Mouse (Mus musculus) limb, embryonic 12.5 days (tissue): ENCODE data around the gene Fam240a. TPM values are rescaled to one million over a fixed set of nuclear protein-coding genes. Genes with fewer than 3 reads are reported as not detected.

Experiments used
- ATAC-seq: fragments of 200-750 bp; cut with Nextera tagmentation; 2 replicates; pipeline ENCODE4 v1.8.0; 2017; ENCODE audit warnings: low read depth, moderate TSS enrichment; ENCODE audit not compliant: insufficient number of reproducible peaks, insufficient read depth, low FRiP score, low TSS enrichment
- H3K27ac ChIP-seq: fragments of 300-500 bp; sonication (generic); 2 replicates; pipeline ENCODE4 v1.5.1; 2016; ENCODE audit warnings: mild to moderate bottlenecking, moderate library complexity
- H3K27me3 ChIP-seq: fragments of 300-500 bp; sonication (generic); 2 replicates; pipeline ENCODE4 v1.6.1; 2016; ENCODE audit warnings: mild to moderate bottlenecking, moderate library complexity
- H3K36me3 ChIP-seq: fragments of 300-500 bp; sonication (generic); 2 replicates; pipeline ENCODE4 v1.6.1; 2016; ENCODE audit warnings: mild to moderate bottlenecking, moderate library complexity
- H3K4me1 ChIP-seq: fragments of 300-500 bp; sonication (generic); replicated peaks from 2 replicates; pipeline ENCODE4 v1.6.1; 2016
- H3K4me2 ChIP-seq: fragments of 300-500 bp; sonication (generic); 2 replicates; pipeline ENCODE4 v1.6.1; 2016; ENCODE audit warnings: mild to moderate bottlenecking, moderate library complexity
- H3K4me3 ChIP-seq: fragments of 300-500 bp; sonication (generic); replicated peaks from 2 replicates; pipeline ENCODE4 v1.5.1; 2016; ENCODE audit warnings: mild to moderate bottlenecking
- H3K9ac ChIP-seq: fragments of 300-500 bp; sonication (generic); replicated peaks from 2 replicates; pipeline ENCODE4 v1.6.1; 2016; ENCODE audit warnings: mild to moderate bottlenecking, moderate library complexity
- H3K9me3 ChIP-seq: fragments of 300-500 bp; sonication (generic); 2 replicates; pipeline ENCODE4 v1.6.1; 2016; ENCODE audit warnings: mild to moderate bottlenecking, moderate library complexity
- WGBS: fragments of 180-500 bp; shearing (Covaris S2); methylation state at CpG from one replicate; pipeline ENCODE4 v1.1.7; 2016; 5-methylcytosine and 5-hydroxymethylcytosine counted together
- polyA plus RNA-seq: library from polyadenylated mRNA; unstranded; fragments of >200 nt; fragmentation: Nextera tagmentation; extraction: Ambion mirVana; gene quantifications from 2 replicates; pipeline ENCODE4 v1.2.1, GENCODE M21; 2016

Fam240a gene
- polyA plus RNA-seq, 1 experiment from 2014 or later, result not detected

DNA sequence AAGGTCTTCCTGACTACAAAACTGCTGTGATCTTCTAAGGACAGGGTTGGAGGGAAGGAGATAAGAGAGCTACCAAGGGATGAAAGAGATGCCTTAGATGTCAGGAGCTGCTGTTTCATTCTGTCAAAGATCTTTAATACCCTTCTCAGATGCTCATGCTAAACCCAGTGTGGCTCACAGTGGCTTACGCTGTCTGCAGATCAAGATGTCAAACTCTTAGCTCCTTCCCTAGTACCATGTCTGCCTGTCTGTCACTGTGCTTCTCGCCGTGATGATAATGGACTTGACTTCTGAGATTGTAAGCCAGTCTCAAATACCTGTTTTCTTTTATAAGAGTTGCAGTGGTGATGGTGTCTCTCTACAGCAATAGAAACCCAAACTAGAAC, 8.0 kb downstream of the Fam240a start:
- Histone ChIP-seq H3K27me3 (no peaks in the 10 kb centered on the region), H3K4me2 (no peak overlapping the region), H3K27ac (no peak overlapping the region), H3K9ac (no peak overlapping the region), H3K4me3 (no peak overlapping the region), H3K36me3 (no peaks in the 10 kb centered on the region), H3K4me1 (no peaks in the 10 kb centered on the region), H3K9me3 (no peaks in the 10 kb centered on the region)
- ATAC-seq, result no peak
- 89% methylated on average over 3 of the region's 3 CpGs for WGBS

DNA sequence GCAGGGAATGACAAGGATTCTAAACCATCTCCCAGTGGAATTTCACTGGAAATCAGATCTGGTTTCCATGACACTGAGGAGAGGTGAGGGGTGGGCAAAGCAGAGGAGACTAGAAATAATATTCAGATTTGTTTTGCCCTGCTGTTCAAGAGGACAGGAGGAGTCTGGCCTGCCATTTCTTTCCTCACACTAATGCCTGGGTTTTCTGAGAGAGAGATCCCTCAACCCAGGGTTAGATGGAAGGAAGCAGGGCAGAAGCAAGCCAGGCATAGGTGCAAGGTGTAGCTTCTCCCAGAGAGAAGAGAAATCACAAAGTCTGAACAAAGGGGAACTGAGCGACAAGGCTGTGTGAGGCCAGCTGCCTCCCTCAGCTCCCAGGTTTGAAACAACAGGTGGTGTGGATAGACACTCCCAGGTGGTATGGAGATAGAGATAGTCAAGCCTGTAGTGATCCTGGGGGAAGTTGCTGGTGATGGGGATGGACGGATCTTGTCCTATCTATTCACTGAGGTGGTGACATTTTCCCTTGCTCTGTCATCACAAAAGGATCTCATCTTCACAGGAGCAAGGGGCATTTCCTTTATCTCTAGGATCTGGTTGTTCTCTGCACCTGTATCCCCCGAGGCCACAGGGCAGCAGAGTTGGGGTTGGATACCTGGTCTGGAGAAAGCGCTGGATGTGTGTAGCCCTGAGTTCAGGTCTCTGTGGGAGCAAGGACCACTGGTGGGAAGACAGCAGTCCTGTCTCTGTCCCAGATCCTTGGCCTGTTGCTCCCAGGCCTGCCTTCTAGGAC, 8.6 kb downstream of the Fam240a start:
- ATAC-seq, result no peak
- H3K9ac ChIP-seq, result no peak overlapping the region
- no peaks in the 10 kb centered on the region for H3K4me1 ChIP-seq
- no peaks in the 10 kb centered on the region for H3K27me3 ChIP-seq
- H3K9me3 ChIP-seq, result no peaks in the 10 kb centered on the region
- H3K27ac ChIP-seq, result no peak overlapping the region
- WGBS, result 88% methylated on average over 4 of the region's 4 CpGs
- H3K4me2 ChIP-seq, result no peak overlapping the region
- H3K36me3 ChIP-seq, result no peaks in the 10 kb centered on the region
- H3K4me3 ChIP-seq, result no peak overlapping the region

DNA sequence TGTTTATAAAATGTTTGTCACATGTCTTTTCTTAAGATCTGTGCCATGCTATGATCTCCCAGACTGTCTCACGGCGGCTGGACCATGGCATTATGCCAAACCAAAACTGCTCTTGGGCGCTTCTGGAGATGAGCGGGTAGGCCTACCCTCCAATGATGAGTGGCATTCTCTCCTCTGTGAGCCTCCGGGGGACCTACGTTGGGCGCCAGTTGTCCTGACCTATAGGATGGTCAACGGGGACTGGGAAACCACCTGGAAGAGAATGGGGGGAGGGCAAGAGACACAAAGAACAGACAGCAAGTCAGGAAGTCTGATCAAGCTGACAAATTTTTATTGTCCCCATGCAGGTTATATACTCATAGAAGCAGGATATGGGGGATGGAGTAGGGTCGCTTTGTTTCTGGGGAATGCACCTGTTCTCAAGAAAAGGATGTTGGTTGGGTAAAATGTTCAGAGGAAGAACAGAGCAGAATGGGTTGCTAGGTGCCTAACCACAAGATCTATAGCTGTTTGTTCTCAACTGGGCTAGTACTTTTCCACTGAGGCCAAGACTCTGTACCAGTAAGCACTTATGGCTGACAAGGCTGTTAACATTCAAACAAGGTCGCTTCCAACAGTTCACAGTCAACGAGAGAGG, 9.3 kb downstream of the Fam240a start:
- ATAC-seq, result no peak

DNA sequence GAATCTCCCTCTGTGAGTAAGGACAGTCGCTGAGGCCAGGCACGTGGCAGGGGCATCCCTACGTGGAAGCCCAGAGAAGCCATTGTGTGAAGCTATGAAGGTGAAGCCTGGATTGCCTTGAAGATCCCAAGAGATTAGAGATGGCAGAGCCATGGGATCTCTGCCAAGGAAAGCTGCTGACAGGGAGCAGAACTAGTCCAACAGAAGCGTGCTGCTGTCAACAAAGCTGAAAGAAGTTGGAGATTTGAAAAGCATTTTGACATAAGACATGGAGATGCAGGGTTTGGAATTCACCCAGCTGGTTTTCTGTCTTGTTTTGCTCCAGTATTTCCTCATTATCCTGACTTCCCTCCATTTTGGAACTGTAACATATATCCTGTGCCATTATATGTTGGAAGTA, 14.4 kb downstream of the Fam240a start:
- Histone ChIP-seq H3K27me3 (peaks cover 5% of the 10 kb centered on the region; the same call in 1 of the 2 replicates), H3K9me3 (no peaks in the 10 kb centered on the region), H3K4me3 (no peak overlapping the region), H3K36me3 (no peaks in the 10 kb centered on the region), H3K27ac (no peak overlapping the region), H3K4me2 (no peak overlapping the region), H3K9ac (no peak overlapping the region), H3K4me1 (no peaks in the 10 kb centered on the region)
- WGBS, result 84% methylated on average over 4 of the region's 4 CpGs
- ATAC-seq, result no peak

More for the DNA sequence above, 9.3 kb downstream of the Fam240a start:
- H3K36me3 ChIP-seq, result no peaks in the 10 kb centered on the region
- H3K4me1 ChIP-seq, result no peaks in the 10 kb centered on the region
- no peak overlapping the region for H3K4me2 ChIP-seq
- H3K4me3 ChIP-seq, result no peak overlapping the region
- H3K27me3 ChIP-seq, result no peaks in the 10 kb centered on the region
- 92% methylated on average over 11 of the region's 11 CpGs for WGBS
- H3K9me3 ChIP-seq, result no peaks in the 10 kb centered on the region
- H3K27ac ChIP-seq, result no peak overlapping the region
- no peak overlapping the region for H3K9ac ChIP-seq

DNA sequence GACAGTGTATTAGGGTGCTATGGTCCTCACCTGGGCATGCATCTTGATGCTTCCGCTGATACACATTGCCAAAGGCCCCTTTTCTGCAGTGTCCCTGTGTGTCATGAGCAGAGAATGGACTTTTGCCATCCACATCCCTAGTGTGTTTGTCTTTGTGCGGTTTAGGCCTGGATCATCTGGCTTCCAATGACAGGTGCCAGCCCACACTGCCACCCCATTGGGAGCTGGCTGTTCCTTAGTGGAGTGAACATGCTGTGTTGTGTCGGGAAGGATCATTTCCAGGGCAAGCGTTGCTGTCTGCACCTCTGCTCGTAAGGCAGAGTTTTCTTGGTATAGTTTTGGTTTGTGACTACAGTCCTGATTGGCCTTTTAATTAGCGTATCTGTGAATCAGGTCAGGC, 15.5 kb downstream of the Fam240a start:
- Histone ChIP-seq H3K4me3 (no peak overlapping the region), H3K27ac (no peak overlapping the region), H3K4me1 (peaks cover 7% of the 10 kb centered on the region), H3K9me3 (no peaks in the 10 kb centered on the region), H3K9ac (no peak overlapping the region), H3K36me3 (no peaks in the 10 kb centered on the region), H3K4me2 (no peak overlapping the region), H3K27me3 (peaks cover 5% of the 10 kb centered on the region; the same call in 1 of the 2 replicates)
- WGBS, result 84% methylated on average over 6 of the region's 6 CpGs
- ATAC-seq, result no peak

DNA sequence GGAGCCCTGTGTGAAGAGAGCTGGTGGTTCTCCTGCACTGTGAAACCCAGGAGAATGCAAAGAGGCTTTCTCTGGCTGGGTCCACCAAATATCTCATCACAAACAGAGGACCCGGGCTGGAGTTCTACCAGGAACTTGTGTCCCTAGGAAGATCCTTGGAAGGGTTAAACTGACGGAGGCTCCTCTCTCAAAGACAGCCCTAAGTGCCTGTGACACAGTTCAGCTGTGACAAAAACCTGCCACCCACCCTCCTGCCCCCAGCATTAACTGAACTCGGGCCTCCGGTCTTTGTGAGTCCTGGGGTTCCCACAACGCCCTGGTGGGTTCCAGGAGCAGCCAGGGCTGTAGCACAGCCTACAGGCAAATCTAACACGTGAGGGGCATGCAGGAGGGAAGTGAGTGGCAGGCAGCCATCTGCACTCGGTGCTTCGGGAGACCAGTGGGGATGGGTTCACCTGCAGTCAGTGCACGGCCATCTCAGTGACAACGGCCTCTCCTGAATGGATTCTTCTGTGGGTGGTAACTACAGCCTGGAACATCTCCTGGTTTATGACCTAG, 17.1 kb downstream of the Fam240a start:
- H3K36me3 ChIP-seq, result no peaks in the 10 kb centered on the region
- no peak for ATAC-seq
- WGBS, result 59% methylated on average over 10 of the region's 10 CpGs
- no peak overlapping the region for H3K9ac ChIP-seq
- H3K4me3 ChIP-seq, result no peak overlapping the region
- no peak overlapping the region for H3K4me2 ChIP-seq
- H3K27ac ChIP-seq, result no peak overlapping the region
- H3K4me1 ChIP-seq, result peaks cover 16% of the 10 kb centered on the region
- peaks cover 9% of the 10 kb centered on the region for H3K27me3 ChIP-seq
- no peaks in the 10 kb centered on the region for H3K9me3 ChIP-seq

DNA sequence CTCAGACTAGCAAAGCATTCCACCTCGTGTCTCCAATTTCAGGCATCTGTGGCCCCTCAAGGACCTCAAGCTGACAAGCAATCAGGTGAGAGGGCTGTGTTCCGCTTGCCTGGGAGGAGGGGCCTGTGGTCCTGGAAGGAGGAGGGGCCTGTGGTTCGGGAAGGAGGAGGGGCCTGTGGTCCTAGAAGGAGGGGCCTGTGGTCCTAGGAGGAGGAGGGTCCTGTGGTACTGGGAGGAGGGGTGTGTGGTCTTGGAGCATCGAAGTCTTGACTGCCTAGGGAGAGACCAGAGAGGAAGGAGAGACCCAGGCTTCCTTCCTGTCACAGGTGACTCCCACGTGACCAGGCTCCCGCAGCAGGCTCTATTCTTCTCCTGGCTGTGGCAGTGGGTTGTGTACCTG, 20.1 kb downstream of the Fam240a start:
- Histone ChIP-seq H3K4me1 (peaks cover 16% of the 10 kb centered on the region), H3K27me3 (peaks cover 16% of the 10 kb centered on the region), H3K36me3 (no peaks in the 10 kb centered on the region), H3K4me3 (no peak overlapping the region; the same call in 1 of the 2 replicates), H3K9me3 (no peaks in the 10 kb centered on the region), H3K4me2 (peak overlapping the region; percentile 32), H3K9ac (no peak overlapping the region; the same call in 1 of the 2 replicates), H3K27ac (no peak overlapping the region)
- 5% methylated on average over 6 of the region's 6 CpGs for WGBS
- ATAC-seq, result peak; percentile 33; the same call in 1 of the 2 replicates

DNA sequence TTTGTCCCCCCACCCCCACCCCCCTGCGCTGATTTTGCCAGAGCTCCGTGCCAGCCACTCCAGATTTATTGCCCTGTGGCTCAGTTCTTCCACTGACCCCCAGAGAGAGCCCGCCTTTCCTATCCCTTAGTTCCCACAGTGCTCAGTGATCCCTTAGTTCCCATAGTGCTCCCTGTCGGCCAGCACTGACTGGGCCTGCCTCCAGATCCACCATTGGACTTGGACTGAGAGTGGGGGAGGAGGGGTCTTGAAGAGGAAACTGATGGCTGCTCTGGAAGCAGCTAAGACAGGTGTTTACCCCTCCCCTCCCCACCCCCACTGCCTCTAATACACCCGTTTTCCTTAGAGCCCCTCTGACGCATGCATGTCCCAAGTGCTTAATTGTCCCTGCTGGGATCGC, 20.7 kb downstream of the Fam240a start:
- 12% methylated on average over 7 of the region's 7 CpGs for WGBS
- Histone ChIP-seq H3K4me1 (peaks cover 16% of the 10 kb centered on the region), H3K9me3 (no peaks in the 10 kb centered on the region), H3K9ac (no peak overlapping the region; the same call in 1 of the 2 replicates), H3K27me3 (peaks cover 16% of the 10 kb centered on the region), H3K36me3 (no peaks in the 10 kb centered on the region), H3K4me3 (no peak overlapping the region; the same call in 1 of the 2 replicates), H3K27ac (no peak overlapping the region), H3K4me2 (peak overlapping the region; percentile 32)
- no peak for ATAC-seq

DNA sequence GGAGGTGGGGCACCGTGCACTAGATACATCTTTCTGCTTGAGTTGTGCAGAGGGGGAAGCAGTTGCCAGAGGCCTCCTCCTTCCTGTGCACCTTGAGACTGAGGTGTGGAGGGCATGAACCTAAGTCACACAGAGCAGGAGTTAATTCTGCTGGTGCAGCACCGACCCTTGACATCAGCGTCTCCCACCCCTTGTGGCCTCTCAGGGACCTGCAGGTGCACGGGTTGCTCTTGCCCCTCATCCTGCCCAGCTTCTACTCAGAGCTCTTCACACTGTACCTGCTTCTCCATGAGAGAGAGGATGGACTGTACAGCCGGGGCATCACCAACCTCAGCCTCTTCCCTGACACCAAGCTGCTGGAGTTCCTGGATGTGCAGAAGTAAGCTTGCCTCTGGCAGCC, 21.2 kb downstream of the Fam240a start:
- Histone ChIP-seq H3K36me3 (no peaks in the 10 kb centered on the region), H3K9me3 (no peaks in the 10 kb centered on the region), H3K9ac (no peak overlapping the region), H3K27me3 (peaks cover 16% of the 10 kb centered on the region), H3K4me1 (peaks cover 16% of the 10 kb centered on the region), H3K4me2 (no peak overlapping the region), H3K4me3 (no peak overlapping the region), H3K27ac (no peak overlapping the region)
- no peak for ATAC-seq
- 53% methylated on average over 5 of the region's 5 CpGs for whole genome bisulfite sequencing

DNA sequence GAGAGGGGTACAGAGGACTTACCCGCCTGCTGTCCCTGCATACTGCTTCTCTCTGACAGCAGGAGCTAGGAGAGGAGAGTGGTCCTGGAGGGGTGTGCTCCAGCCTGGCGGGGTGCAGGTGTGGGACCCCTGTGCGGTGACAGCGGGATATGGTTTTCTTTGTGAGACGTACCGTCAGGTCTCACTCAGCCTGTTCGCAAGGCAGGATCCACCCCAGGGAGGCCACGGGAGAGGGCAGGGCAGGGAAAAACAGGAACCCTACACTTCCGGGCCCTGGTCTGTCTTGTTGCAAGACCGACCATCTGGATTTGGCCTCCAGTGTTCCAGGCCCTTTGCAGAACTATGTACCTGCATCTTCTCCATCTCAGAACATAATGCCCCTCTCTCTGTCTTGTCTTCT, 23.2 kb downstream of the Fam240a start:
- 74% methylated on average over 10 of the region's 10 CpGs for WGBS
- Histone ChIP-seq H3K27me3 (peaks cover 11% of the 10 kb centered on the region), H3K4me1 (peaks cover 25% of the 10 kb centered on the region), H3K9ac (no peak overlapping the region), H3K27ac (no peak overlapping the region), H3K36me3 (no peaks in the 10 kb centered on the region), H3K4me3 (no peak overlapping the region), H3K4me2 (no peak overlapping the region), H3K9me3 (no peaks in the 10 kb centered on the region)
- ATAC-seq, result no peak

DNA sequence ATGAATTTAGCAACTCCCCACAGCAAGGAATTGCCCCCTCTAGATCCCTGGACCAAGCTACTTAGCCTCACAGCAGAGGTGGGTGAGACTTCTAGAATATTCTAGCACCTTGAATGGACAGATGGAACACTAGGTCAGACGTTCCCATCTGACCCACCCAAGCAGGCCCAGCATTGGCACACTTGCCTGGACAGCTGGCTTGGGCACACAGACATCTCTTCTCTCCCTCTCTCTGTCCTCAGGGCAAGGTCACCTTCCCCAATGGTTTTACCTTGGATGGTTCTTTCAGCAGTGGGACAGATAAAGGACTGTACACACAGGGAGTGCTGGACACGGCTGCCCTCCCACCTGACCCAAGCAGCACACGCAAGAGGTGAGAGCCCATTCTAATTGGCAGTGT, 24.1 kb downstream of the Fam240a start:
- H3K27me3 ChIP-seq, result peaks cover 11% of the 10 kb centered on the region; the same call in 1 of the 2 replicates
- H3K9me3 ChIP-seq, result no peaks in the 10 kb centered on the region
- H3K36me3 ChIP-seq, result no peaks in the 10 kb centered on the region
- no peak overlapping the region for H3K27ac ChIP-seq
- H3K4me3 ChIP-seq, result no peak overlapping the region
- no peak overlapping the region for H3K9ac ChIP-seq
- ATAC-seq, result no peak
- WGBS, result 87% methylated on average over 3 of the region's 3 CpGs
- H3K4me2 ChIP-seq, result no peak overlapping the region
- peaks cover 25% of the 10 kb centered on the region for H3K4me1 ChIP-seq
